Mouse (Mus musculus): Measurements from ENCODE around the gene Lce1h. TPM values are rescaled to one million over a fixed set of nuclear protein-coding genes. Genes with fewer than 3 reads are reported as not detected.

The Lce1h gene
- not detected for total RNA-seq (2021)
- long read RNA-seq, experiment 1 = 0 reads
- long read RNA-seq, experiment 2 = 0 reads

DNA sequence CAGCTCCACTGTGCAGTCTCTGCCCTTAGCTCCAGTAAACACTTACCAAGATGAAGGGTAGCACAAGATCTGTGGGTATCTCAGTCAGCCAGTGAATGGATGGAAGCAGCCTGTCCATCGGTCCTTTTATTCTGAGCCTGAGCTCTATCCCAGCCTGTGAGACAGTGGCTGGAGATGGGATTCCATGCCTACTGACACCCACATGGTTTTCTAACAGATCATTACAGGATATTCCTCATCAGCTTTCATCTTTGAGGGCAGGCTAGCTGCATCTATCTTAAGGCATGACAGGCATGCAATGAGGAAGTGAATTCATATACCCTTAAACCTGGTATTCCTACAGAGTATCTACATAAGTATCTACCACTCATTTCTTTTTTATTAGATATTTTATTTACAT, at the start of gene Lce1h:
Lce1h (minus strand) TSS at position 101 of the 400 bp plus-strand sequence.
- DNase-seq = no peak
- H3K27ac ChIP-seq = no peak within 1 kb of the TSS
- no peak within 1 kb of the TSS for H3K4me3 ChIP-seq
- no peak for TF ChIP-seq CTCF (IDR thresholded peaks at IDR 0.05)
- intact Hi-C loops (cut with DNase I) = no loop called here

DNA sequence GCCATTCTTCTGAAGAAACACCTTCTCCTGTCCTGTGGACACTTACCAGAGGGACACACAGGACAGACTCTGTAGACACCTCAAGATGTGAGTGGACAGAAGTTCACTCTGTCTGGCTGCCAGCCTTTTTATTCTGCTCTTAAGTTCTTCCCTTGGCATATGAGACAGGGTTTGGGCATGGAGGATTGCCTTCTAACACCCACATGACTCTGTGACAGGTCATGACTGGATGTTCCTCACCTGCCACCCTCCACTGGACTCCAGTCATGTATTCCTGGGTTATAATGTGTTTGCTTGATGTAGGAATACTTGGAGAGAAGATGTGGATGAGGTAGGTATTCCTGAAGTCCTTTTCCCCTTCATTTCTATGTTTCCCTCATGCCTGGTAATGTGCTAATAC, 42.9 kb upstream of the Lce1h start, which contains the start of gene Lce1k:
Lce1k (minus strand) TSS at position 101 of the 400 bp plus-strand sequence.
- no peak for DNase-seq
- intact Hi-C loops (cut with DNase I) = no loop called here
- Histone ChIP-seq H3K4me3 (no peak within 1 kb of the TSS), H3K27ac (no peak within 1 kb of the TSS)
- no peak for TF ChIP-seq CTCF (IDR thresholded peaks at IDR 0.05)

DNA sequence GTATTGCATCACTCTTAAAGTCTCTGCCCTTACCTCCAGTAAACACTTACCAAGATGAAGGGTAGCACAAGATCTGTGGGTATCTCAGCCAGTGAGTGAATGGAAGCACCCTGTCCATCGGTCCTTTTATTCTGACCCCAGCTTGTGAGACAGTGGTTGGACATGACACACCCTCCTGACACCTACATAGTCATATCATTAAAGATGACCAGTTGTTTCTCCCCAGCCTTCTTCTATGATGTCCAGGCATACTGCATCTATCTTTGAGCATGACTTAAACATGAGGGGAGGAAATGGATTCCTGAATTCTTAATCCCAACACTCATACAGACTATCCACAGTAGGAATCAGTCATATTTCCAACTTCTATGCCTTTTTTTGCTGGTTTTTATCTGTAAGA, 25.5 kb upstream of the Lce1h start, which contains the start of gene Lce1j:
Lce1j (minus strand) TSS at position 101 of the 400 bp plus-strand sequence.
- intact Hi-C loops (cut with DNase I) = no loop called here
- Histone ChIP-seq H3K4me3 (no peak within 1 kb of the TSS), H3K27ac (no peak within 1 kb of the TSS)
- no peak for DNase-seq
- no peak for TF ChIP-seq CTCF (IDR thresholded peaks at IDR 0.05)

DNA sequence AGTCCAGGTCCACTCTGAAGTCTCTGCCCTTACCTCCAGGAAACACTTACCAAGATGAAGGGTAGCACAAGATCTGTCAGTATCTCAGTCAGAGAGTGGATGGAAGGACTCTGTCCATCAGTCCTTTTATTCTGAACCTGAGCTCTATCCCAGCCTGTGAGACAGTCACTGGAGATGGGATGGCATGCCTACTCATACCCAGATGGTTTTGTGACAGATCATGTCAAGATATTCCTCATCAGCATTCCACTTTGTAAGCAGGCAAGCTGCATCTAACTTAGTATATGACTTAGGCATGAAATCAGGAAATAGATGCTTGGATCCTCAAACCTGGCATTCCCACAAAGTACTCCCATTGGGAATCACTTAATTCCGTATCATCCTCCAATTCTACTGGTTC, 13.9 kb upstream of the Lce1h start, which contains the start of gene Lce1i:
Lce1i (minus strand) TSS at position 101 of the 400 bp plus-strand sequence.
- no peak within 1 kb of the TSS for H3K27ac ChIP-seq
- no peak for TF ChIP-seq CTCF (IDR thresholded peaks at IDR 0.05)
- no peak within 1 kb of the TSS for H3K4me3 ChIP-seq
- DNase-seq = no peak
- intact Hi-C loops (cut with DNase I) = no loop called here

DNA sequence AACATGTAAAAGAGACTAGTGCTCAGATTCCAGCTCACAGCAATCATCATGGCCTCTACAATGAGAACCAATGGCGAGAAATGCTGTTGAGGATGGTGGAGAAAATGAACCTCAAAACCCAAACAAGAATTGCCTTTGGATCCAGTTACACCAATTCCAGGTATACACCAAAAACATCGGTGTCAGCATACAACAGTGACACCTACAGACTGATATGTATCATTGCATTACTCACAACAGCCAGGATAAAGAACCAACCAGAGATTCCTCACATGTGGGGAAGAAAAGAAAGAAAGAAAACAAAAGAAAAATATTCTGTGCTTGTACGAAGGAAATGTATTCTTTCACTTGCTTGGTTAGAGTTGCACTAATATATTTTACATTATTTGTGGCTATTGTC, 6.7 kb upstream of the Lce1h start:
- peak; percentile 12; the same call in 1 of the 2 replicates for TF ChIP-seq CTCF (IDR thresholded peaks at IDR 0.05)
- DNase-seq = no peak
- Histone ChIP-seq H3K4me3 (no peak overlapping the region), H3K27ac (no peak overlapping the region)
- intact Hi-C loops (cut with DNase I) = no loop called here

DNA sequence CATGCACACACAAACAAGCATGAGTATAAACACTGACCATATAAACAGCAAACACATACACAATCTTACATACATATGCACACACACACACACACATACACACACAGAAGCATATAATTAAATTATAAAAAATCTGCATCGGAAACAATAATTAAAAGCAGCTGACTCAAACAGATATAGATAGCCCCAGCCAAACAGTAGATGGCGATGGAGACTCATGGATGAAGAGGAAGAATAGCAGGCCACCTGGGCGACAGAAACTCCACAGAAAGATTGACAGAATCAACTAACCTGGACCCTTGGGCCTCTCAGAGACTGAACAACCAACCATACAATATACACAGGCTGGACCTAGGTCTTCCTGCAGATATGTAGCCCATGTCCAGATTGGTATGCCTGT, 11.7 kb downstream of the Lce1h start:
- TF ChIP-seq CTCF (IDR thresholded peaks at IDR 0.05) = no peak
- DNase-seq = no peak
- no peak overlapping the region for H3K27ac ChIP-seq
- intact Hi-C loops (cut with DNase I) = no loop called here
- no peak overlapping the region for H3K4me3 ChIP-seq

DNA sequence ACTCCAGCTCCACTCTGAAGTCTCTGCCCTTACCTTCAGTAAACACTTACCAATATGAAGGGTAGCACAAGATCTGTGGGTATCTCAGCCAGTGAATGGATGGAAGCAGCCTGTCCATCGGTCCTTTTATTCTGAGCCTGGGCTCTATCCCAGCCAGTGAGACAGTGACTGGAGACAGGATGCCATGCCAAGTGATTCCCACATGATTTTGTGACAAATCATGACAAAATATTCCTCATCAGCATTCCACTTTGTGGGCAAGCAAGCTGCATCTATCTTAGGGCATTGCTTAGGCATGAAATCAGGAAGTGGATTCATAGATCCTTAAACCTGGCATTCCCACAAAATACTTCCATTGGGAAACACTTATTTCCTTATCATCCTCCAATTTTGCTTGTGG, 12.6 kb downstream of the Lce1h start, which contains the start of gene Lce1g:
Lce1g (minus strand) TSS at position 101 of the 400 bp plus-strand sequence.
- no peak within 1 kb of the TSS for H3K4me3 ChIP-seq
- no peak for DNase-seq
- intact Hi-C loops (cut with DNase I) = no loop called here
- TF ChIP-seq CTCF (IDR thresholded peaks at IDR 0.05) = no peak
- no peak within 1 kb of the TSS for H3K27ac ChIP-seq

DNA sequence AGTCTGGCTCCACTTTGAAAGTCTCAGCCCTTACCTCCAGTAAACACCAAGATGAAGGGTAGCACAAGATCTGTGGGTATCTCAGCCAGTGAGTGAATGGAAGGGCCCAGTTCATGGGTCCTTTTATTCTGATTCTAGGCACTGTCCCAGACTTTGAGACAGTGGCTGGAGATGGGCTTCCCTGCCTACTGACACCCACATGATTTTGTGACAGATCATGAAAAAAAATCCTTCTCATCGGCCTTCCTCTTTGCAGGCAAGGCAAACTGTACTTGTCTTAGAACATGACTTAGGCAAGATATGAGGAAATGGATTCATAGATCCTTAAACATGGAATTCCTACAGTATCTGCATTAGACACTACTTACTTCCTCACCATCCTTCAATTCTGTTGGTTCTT, 25.9 kb downstream of the Lce1h start, which contains the start of gene Gm38119:
Gm38119 (minus strand) TSS at position 101 of the 400 bp plus-strand sequence.
- Histone ChIP-seq H3K4me3 (no peak within 1 kb of the TSS), H3K27ac (no peak within 1 kb of the TSS)
- DNase-seq = no peak
- intact Hi-C loops (cut with DNase I) = no loop called here
- no peak for TF ChIP-seq CTCF (IDR thresholded peaks at IDR 0.05)

DNA sequence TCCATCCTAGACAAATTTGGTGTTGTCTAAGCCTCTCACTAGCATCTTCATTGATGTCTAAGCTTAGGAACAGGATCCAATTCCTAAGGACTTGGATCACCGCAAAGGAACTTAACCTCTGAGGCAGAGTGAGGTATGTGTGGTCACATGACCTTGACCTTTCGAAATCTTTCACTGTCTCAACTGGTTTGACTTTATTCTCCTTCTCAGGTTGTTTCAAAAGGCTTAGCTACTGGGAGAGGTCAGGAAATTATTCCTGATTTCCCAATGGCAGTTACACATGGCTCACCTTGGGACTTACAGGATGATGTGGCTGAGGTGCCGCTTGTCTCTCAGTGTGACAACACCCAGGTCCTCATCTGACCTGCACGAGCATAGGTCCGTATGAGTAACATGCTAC, 42.2 kb downstream of the Lce1h start:
- no peak for DNase-seq
- intact Hi-C loops (cut with DNase I) = no loop called here
- H3K4me3 ChIP-seq = no peak overlapping the region
- no peak overlapping the region for H3K27ac ChIP-seq
- TF ChIP-seq CTCF (IDR thresholded peaks at IDR 0.05) = no peak

DNA sequence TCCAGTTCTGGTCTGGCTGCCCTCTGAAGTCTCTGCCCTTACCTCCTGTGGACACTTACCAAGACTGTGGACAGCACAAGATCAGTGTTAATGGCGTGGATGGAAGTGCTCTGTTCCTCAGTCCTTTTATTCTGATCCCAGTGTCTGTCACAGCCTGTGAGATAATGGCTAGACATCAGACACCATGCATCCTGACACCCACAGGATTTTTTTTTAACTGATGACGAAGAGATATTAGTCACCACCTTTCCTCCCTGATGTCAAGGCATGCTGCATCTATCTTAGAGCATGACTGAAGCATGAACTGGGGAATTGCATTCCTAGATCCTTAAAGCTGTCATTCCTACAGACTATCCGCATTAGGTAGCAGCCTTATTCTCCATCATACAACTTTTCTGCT, 44.6 kb downstream of the Lce1h start, which contains the start of gene Lce1f:
Lce1f (minus strand) TSS at position 101 of the 400 bp plus-strand sequence.
- TF ChIP-seq CTCF (IDR thresholded peaks at IDR 0.05) = no peak
- Histone ChIP-seq H3K27ac (no peak within 1 kb of the TSS), H3K4me3 (no peak within 1 kb of the TSS)
- no peak for DNase-seq
- intact Hi-C loops (cut with DNase I) = no loop called here

DNA sequence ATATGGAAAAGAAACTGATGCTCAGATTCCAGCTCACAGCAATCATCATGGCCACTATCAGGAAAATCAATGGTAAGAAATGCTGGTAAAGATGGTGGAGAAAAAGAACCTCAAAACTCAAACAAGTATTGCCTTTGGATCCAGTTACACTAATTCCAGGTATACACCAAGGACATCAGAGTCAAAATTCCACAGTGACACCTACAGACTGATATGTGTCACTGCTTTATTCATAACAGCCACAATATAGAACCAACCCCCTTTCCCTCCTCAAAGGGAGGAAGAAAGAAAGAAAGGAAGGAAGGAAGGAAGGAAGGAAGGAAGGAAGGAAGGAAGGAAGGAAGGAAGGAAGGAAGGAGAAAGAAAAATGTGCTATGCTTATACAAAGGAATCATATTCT, 49.7 kb downstream of the Lce1h start:
- no peak overlapping the region for H3K4me3 ChIP-seq
- intact Hi-C loops (cut with DNase I) = no loop called here
- DNase-seq = no peak
- TF ChIP-seq CTCF (IDR thresholded peaks at IDR 0.05) = no peak
- H3K27ac ChIP-seq = no peak overlapping the region

Other genes with a start within 250 kb of the Lce1h start
- not detected for gene 2310046K23Rik, start 230.6 kb downstream of the Lce1h start, total RNA-seq (2021)
- gene Ivl, start 191.3 kb downstream of the Lce1h start, total RNA-seq (2021) = not detected
- gene Smcp, start 176.1 kb downstream of the Lce1h start, total RNA-seq (2021) = not detected
- gene 2210017I01Rik, start 157.6 kb downstream of the Lce1h start, total RNA-seq (2021) = not detected
- not detected for gene Lce6a, start 143.4 kb downstream of the Lce1h start, total RNA-seq (2021)
- gene Lce1a1, start 116.8 kb downstream of the Lce1h start, total RNA-seq (2021) = not detected
- not detected for gene Lce1b, start 108.1 kb downstream of the Lce1h start, total RNA-seq (2021)
- not detected for gene Lce1a2, start 94.8 kb downstream of the Lce1h start, total RNA-seq (2021)
- not detected for gene Lce1c, start 85.8 kb downstream of the Lce1h start, total RNA-seq (2021)
- not detected for gene Lce1d, start 77.9 kb downstream of the Lce1h start, total RNA-seq (2021)
- not detected for gene Lce1e, start 56.0 kb downstream of the Lce1h start, total RNA-seq (2021)
- not detected for gene Lce1f, start 44.7 kb downstream of the Lce1h start, total RNA-seq (2021)
- gene Gm38119, start 26.0 kb downstream of the Lce1h start, total RNA-seq (2021) = not detected
- not detected for gene Lce1g, start 12.7 kb downstream of the Lce1h start, total RNA-seq (2021)
- not detected for gene Lce1i, start 13.8 kb upstream of the Lce1h start, total RNA-seq (2021)
- gene Lce1j, start 25.4 kb upstream of the Lce1h start, total RNA-seq (2021) = not detected
- not detected for gene Lce1k, start 42.8 kb upstream of the Lce1h start, total RNA-seq (2021)
- not detected for gene Kprp, start 62.2 kb upstream of the Lce1h start, total RNA-seq (2021)
- gene Lce1l, start 86.2 kb upstream of the Lce1h start, total RNA-seq (2021) = not detected
- gene 2310050C09Rik, start 105.2 kb upstream of the Lce1h start, total RNA-seq (2021) = not detected
- not detected for gene Lce3a, start 161.2 kb upstream of the Lce1h start, total RNA-seq (2021)
- gene Lce3b, start 167.9 kb upstream of the Lce1h start, total RNA-seq (2021) = not detected
- gene Lce3c, start 179.4 kb upstream of the Lce1h start, total RNA-seq (2021) = not detected
- not detected for gene Lce3d, start 192.3 kb upstream of the Lce1h start, total RNA-seq (2021)
- not detected for gene Lce3e, start 202.0 kb upstream of the Lce1h start, total RNA-seq (2021)
- gene Lce3f, start 227.2 kb upstream of the Lce1h start, total RNA-seq (2021) = not detected

Measured in gastrocnemius, adult 2 months (tissue).